Mouse (Mus musculus): ENCODE results near the gene Vrk1. TPM values are rescaled to one million over a fixed set of nuclear protein-coding genes. Genes with fewer than 3 reads are reported as not detected.

The Vrk1 gene
- polyA plus RNA-seq, 1 experiment from 2014 or later, result 115 TPM

- Histone ChIP-seq H3K9me3 (replicated peaks; ENCODE audit: control insufficient read depth, low read length) (no peaks in the 10 kb centered on the region), H3K27ac (replicated peaks; ENCODE audit: low read depth, low read length) (no peak overlapping the region), H3K27me3 (ENCODE audit: control insufficient read depth, insufficient read depth, low read length) (no peaks in the 10 kb centered on the region), H3K4me2 (ENCODE audit: low read depth, low read length) (no peak overlapping the region), H3K4me1 (ENCODE audit: control insufficient read depth, insufficient read depth, low read length) (no peaks in the 10 kb centered on the region), H3K4me3 (ENCODE audit: low read depth, low read length) (no peak overlapping the region), H3K36me3 (replicated peaks; ENCODE audit: control insufficient read depth, insufficient read depth, low read depth, low read length) (no peaks in the 10 kb centered on the region), H3K9ac (replicated peaks; ENCODE audit: low read length) (no peak overlapping the region)
- ATAC-seq (replicated peaks; ENCODE audit: insufficient number of reproducible peaks, low FRiP score, low TSS enrichment, low read depth) (0 out of 2 replicates have a peak, but pooled peaks have one; percentile 44), DNase-seq (ENCODE audit: low spot score) (no peak)
- 47% methylated on average over 14 of the region's 14 CpGs for WGBS
Measured at GRCm38 (mm10) chr12:106123276-106123675, 113.2 kb downstream of the Vrk1 start.

DNA sequence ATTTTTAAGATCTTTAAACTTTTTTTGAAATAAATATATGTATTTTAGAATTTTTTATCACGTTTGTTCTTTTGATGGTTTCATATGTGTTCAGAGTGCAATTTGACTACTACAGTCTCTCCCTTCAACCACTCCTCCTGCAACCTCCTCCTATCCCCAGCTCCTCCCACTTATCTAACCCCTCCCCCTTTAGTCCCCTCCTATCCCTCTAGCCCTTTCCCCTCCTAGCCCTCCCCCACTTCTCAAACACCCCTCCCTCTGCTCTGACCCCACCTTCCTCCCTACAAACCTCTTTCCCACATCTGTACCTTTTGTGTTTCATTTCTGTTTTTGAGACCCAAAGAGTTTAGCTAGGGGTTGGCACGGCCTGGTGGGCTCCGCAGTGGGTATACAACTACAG lies 114.6 kb downstream of the Vrk1 start:
- no peaks in the 10 kb centered on the region for H3K27me3 ChIP-seq (ENCODE audit: control insufficient read depth, insufficient read depth, low read length)

More for the DNA sequence above, 114.6 kb downstream of the Vrk1 start:
- H3K4me1 ChIP-seq (ENCODE audit: control insufficient read depth, insufficient read depth, low read length), result no peaks in the 10 kb centered on the region
- no peak overlapping the region for H3K4me3 ChIP-seq (ENCODE audit: low read depth, low read length)
- H3K9me3 ChIP-seq (replicated peaks; ENCODE audit: control insufficient read depth, low read length), result no peaks in the 10 kb centered on the region
- WGBS, result 93% methylated on average over 3 of the region's 3 CpGs
- DNase-seq (ENCODE audit: low spot score) (no peak), ATAC-seq (replicated peaks; ENCODE audit: insufficient number of reproducible peaks, low FRiP score, low TSS enrichment, low read depth) (no peak)
- H3K27ac ChIP-seq (replicated peaks; ENCODE audit: low read depth, low read length), result no peak overlapping the region
- H3K4me2 ChIP-seq (ENCODE audit: low read depth, low read length), result no peak overlapping the region
- H3K36me3 ChIP-seq (replicated peaks; ENCODE audit: control insufficient read depth, insufficient read depth, low read depth, low read length), result no peaks in the 10 kb centered on the region
- no peak overlapping the region for H3K9ac ChIP-seq (replicated peaks; ENCODE audit: low read length)

Other genes starting within 250 kb of the Vrk1 start
- 245 and 292 TPM in 2 replicates for gene Papola, start 225.5 kb upstream of the Vrk1 start, polyA plus RNA-seq (2014; fragmentation: Nextera tagmentation; extraction: Ambion mirVana)

Data from embryonic facial prominence, embryonic 11.5 days (tissue).